Mouse (Mus musculus) liver, adult 2 months (tissue): ENCODE results near the gene Fnbp1.

Experiments used
- CTCF ChIP-seq: fragments of 200-500 bp; IDR thresholded peaks from 2 replicates; pipeline ENCODE4 v1.5.1; 2011; ENCODE audit warnings: low read depth, low read length, control low read depth
- POLR2A ChIP-seq: fragments of 200-500 bp; IDR thresholded peaks from 2 replicates; pipeline ENCODE4 v1.6.1; 2011; ENCODE audit warnings: low read length, control low read depth; ENCODE audit not compliant: insufficient read depth; ENCODE audit errors: extremely low read depth

DNA sequence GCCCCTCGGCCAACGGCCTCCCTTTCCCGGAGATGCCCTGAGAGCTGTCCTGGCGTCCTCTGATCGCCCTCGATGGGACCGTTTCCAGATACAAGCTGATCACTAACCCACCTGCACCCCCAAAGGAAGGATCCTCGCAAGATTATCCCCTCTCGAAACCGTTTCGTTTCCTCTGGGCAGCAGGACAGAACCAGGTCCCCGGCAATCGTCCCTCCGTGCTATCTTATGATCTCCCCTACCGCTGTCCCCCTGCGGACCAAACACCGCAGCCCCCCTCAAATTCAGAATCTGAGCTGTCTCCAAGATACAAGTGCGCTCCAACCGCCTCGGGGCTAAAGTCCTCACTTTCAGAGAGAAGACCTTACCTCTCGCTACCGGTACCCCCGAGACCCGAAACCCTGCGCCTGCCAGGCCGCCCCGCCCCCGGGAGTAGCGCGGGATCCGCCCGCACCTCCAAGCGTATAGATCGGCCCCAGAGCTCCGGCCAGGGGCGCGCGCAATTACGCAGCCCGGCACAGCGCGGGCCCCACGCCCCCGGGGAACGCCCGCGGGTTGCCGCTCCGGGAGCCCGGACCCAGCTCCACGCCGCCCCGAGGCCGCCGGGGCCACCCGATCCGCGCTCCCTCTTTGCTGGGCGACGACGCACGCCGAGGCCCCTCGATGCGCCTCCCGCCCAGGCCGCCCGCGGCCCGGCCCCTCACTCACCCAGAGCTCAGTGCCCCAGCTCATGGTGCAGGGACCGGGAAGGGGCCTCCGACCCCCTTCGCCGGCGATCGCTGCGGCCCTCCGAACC, 538 bp downstream of the Fnbp1 start:
- TF ChIP-seq POLR2A (no peak), CTCF (no peak)
